Comparison of ENCODE assay signal across 8 mouse cellular contexts in genomic region chr16:89985702-89986481, GRCm38 (mm10).
DNase-seq lines count a peak whose midpoint lies in the region; ATAC-seq lines count a peak whose summit lies in the region.

No protein-coding gene starts in this region.

- H3K27me3 ChIP-seq in heart, embryonic 16.5 days (ENCODE audit: control insufficient read depth, insufficient read depth, low read length), result no peaks in the 10 kb centered on the region
- no peaks in the 10 kb centered on the region for H3K27me3 ChIP-seq in forebrain, embryonic 16.5 days (replicated peaks; ENCODE audit: control insufficient read depth, insufficient read depth, low read length)

- no peak overlapping the region for H3K9ac ChIP-seq in heart, embryonic 16.5 days (ENCODE audit: low read length)
- no peak overlapping the region for H3K9ac ChIP-seq in forebrain, embryonic 16.5 days (replicated peaks; ENCODE audit: low read depth, low read length)

- H3K4me3 ChIP-seq in heart, embryonic 16.5 days (ENCODE audit: low read length), result no peak overlapping the region
- no peak overlapping the region for H3K4me3 ChIP-seq in forebrain, embryonic 16.5 days (replicated peaks; ENCODE audit: low read length)

- no peaks in the 10 kb centered on the region for H3K36me3 ChIP-seq in heart, embryonic 16.5 days (ENCODE audit: control insufficient read depth, insufficient read depth)
- H3K36me3 ChIP-seq in forebrain, embryonic 16.5 days (ENCODE audit: control insufficient read depth, insufficient read depth), result no peaks in the 10 kb centered on the region

- no peaks in the 10 kb centered on the region for H3K9me3 ChIP-seq in heart, embryonic 16.5 days (replicated peaks; ENCODE audit: control insufficient read depth, low read length)
- H3K9me3 ChIP-seq in forebrain, embryonic 16.5 days (ENCODE audit: control insufficient read depth, low read length), result no peaks in the 10 kb centered on the region

- ATAC-seq in heart, embryonic 16.5 days (replicated peaks; ENCODE audit: extremely low read depth, insufficient read depth, low FRiP score), result peak; percentile 56
- ATAC-seq in forebrain, embryonic 16.5 days, result no peak

- H3K4me2 ChIP-seq in heart, embryonic 16.5 days (ENCODE audit: low read depth, low read length), result peak overlapping the region; percentile 32
- H3K4me2 ChIP-seq in forebrain, embryonic 16.5 days (ENCODE audit: low read length), result no peak overlapping the region

- no peak overlapping the region; the same call in 1 of the 2 replicates for H3K27ac ChIP-seq in heart, embryonic 16.5 days (ENCODE audit: low read length)
- H3K27ac ChIP-seq in forebrain, embryonic 16.5 days (ENCODE audit: low read length), result no peak overlapping the region

- DNase-seq in lung, postnatal 25 days (ENCODE audit: low spot score), result peak; percentile 16
- no peak for DNase-seq in lung, postnatal 14 days
- DNase-seq in adrenal gland, adult 8-10 months, result peak; percentile 41
- DNase-seq in natural killer cell, adult 2 months (ENCODE audit: low spot score in 2 of 2), result peak; percentile 13 to 16
- DNase-seq in right cerebral cortex, postnatal 25 days, result no peak
- no peak for DNase-seq in left cerebral cortex, postnatal 10 days (ENCODE audit: extremely low spot score in 1 of 2, low spot score in 2 of 2)

- WGBS in heart, embryonic 16.5 days, result 39% methylated on average over 20 of the region's 20 CpGs
- 84% methylated on average over 20 of the region's 20 CpGs for WGBS in forebrain, embryonic 16.5 days

- intact Hi-C loops in left cerebral cortex, postnatal 10 days (cut with DNase I), result no loop called here

- H3K4me1 ChIP-seq in heart, embryonic 16.5 days (ENCODE audit: control insufficient read depth, insufficient read depth, low read length), result peaks cover 15% of the 10 kb centered on the region
- 0 out of 2 replicates have a peak, but pooled peaks cover 5% of the 10 kb centered on the region for H3K4me1 ChIP-seq in forebrain, embryonic 16.5 days (replicated peaks; ENCODE audit: control insufficient read depth, insufficient read depth, low read length)

Comparison
In these comparisons a context has a peak if more than half of its experiments do, and no peak if none do; other contexts are left out.
1. DNase-seq: peak in lung, postnatal 25 days (single experiment), adrenal gland, adult 8-10 months (single experiment) and natural killer cell, adult 2 months (2 of 2); none in lung, postnatal 14 days (single experiment), right cerebral cortex, postnatal 25 days (single experiment) and left cerebral cortex, postnatal 10 days (0 of 2).